Mouse (Mus musculus) spleen, adult 12 weeks (tissue): Measurements from ENCODE around the gene Smad6.

Experiments
- DNase-seq: peaks from one replicate; pipeline ENCODE4 v3.0.0; 2022; ENCODE audit warnings: low spot score

Smad6 gene

DNA sequence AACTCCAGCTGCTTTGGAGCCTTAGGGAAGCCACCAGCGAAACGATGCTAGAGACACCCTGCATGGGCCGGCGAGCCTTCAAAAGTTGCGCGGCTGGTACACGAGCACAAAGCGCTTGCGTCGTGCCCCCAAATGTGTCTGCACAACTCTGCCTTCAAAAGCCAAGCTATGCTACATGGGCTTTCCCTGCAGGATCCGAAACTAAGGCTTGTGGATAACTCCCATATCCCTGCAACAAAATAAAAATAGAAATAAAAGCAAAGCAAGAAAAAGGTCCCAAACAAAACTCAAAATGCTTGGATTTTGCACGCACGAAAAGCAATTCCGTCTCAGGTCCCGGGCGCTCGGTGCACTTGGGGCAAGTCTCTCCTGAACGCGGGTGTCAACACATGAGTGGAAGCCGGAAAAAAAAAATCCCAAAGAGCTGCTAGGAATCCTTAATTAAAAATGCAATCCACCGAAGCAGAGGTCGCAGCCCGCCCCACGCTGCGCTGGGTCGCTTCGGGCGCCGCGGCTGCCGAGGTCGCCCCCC is 474 bp downstream of the Smad6 start:
- no peak for DNase-seq

DNA sequence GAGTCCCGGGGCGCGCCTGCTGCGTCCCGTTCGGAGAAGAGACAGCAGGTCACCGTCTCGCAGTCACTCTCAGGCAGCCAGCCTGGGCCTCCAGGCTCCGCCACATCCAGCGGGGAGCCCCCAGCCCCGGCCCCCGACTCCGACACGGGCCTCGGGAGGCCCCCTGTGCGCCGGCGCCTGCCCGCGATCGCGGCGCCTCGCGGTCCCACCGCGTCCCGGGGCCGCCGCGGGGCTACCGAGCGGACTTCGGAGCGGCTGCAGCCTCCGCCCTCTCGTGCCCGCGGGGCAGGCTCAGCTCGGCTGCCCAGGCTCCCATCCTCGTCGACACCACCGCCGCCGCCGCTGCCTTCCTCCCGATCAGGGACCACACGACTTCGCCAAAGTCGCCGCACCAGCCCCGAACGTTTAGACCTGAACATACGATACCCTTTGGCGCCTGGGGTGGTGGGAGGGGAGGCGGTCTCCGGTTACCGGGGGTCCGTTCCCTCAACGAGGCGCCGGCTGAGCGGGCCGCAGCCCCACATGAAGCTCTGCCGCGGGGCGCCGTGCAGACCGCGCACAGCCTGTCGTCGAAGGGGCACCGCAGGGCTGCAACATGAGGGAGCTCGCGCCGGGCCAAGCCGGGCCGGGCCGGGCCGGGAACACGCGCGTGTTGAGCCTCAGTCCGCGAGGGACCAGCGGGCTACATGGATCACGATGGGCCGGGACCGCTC is 1.1 kb downstream of the Smad6 start:
- no peak for DNase-seq

- no peak for DNase-seq
These were observed 1.7 kb downstream of the Smad6 start for GRCm38 (mm10) chr9:64020171-64020605.

GRCm38 (mm10) chr9:64019036-64019886 is 2.6 kb downstream of the Smad6 start:
- DNase-seq, result no peak

- DNase-seq, result no peak
These were observed 3.7 kb downstream of the Smad6 start for GRCm38 (mm10) chr9:64017861-64018793.

GRCm38 (mm10) chr9:64016648-64017400 is 5.0 kb downstream of the Smad6 start:
- no peak for DNase-seq

DNA sequence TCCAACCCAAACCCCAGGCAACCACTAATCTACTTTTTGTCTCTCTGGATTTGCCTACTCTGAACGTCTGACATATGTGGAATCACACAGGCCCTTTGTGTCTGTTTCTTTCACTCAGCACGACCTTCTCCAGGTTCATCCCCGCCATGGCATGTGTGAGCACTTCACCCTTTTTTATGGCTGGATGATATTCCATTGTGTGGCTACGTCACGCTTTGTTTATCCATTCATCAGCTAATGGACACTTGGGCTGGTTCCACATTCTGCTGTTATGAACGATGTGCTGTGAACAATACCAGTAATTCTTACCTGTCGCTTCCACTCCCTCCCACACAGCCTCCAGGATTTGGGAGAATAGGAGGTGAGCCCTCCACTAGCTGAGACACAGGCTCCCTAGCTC is 5.8 kb downstream of the Smad6 start:
- no peak for DNase-seq

DNA sequence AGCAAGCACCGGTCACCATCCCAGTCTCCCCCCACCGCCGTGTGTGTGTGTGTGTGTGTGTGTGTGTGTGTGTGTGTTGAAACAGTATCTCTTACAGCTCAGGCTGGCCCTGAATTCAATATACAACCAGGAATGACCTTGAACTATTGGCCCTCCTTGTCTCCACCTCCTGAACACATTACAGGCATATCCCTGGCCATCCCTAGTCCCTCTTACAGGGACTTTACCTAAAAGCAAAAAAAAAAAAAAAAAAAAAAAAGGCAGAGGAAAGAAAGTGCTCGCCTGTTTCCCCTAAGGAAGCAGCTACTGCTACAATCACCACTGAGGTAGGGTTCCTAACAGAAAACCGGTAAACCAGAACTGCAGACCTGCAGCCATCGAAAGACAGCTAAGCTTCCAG is 7.1 kb downstream of the Smad6 start:
- DNase-seq, result no peak

DNA sequence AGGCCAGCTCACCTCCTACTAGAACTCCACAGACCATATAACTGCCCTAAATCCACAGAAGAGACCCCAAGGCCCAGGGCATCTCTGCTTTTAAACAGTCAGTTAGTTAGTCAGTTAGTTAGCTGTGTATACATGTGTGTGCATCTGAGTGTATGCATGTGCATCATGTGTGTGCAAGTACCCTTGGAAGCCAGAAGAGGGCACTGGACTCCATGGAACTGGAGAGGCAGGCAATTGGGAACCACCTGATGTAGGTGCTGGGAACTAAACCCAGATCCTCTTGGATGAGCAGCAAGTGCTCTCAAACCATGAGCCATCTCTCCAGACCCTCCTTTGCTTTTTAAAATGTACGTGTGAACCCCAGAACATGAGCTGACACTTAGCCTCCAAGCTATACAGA is 10.5 kb downstream of the Smad6 start:
- no peak for DNase-seq

GRCm38 (mm10) chr9:64002981-64003380 is 18.9 kb downstream of the Smad6 start:
- DNase-seq, result no peak

DNA sequence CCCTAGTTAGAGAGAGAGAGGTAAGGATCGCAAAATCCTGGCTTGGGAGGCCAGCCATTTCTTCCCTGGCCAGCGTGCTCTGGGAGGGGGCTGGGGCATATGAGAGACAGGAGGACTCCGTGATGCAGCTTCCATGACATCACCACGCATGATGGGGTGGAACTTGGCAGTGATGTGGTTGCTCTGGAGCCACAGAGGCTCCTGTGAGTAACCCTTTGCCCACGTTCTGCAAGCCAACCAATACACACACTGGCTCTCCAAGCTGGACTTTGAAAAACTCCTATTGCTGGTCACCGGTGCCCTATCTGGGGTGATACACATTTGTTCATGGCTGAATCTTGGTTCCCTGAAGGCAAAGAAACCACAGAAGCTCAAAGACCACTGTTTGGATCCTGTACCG is 20.8 kb downstream of the Smad6 start:
- DNase-seq, result no peak

DNA sequence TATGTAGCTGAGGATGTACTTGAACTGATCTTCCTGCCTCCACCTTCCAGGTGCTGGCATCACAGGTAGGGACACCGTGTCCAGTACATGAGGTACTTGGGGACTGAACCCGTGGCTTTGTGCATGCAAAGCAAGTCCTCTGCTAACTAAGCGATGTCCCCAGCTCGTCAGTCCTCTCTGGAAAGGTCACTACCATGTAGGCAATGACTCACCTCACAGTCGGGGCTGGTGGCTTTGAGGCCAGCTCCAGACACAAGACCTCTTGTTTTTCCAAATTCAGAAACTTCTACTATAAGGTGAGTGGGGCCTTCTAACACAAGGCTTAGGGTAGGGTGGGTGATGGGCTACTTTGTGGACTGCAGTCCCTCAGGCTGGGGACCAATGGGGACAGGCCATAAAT is 21.8 kb downstream of the Smad6 start:
- no peak for DNase-seq

- DNase-seq, result no peak
These were observed 22.7 kb downstream of the Smad6 start for GRCm38 (mm10) chr9:63999194-63999593.

DNA sequence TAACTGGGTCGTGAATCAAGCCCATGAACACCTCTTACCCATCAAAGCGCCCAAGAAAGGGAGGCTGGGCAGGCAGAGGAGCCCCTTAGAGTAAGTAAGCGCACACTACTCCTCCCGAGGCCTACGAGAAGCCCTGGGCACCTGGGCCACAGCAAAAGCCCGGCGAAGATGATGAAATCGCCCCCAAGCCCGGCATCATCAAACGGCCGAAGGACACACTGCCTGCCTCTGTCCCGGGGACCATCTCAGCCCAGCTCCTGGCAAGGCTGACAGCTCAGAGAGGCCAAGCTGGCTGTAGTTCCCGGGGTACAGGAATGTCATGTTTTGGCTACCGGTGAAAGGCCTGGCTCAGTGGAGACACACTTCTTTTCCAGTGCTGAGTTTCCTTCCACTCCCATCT is 23.8 kb downstream of the Smad6 start:
- DNase-seq, result no peak

DNA sequence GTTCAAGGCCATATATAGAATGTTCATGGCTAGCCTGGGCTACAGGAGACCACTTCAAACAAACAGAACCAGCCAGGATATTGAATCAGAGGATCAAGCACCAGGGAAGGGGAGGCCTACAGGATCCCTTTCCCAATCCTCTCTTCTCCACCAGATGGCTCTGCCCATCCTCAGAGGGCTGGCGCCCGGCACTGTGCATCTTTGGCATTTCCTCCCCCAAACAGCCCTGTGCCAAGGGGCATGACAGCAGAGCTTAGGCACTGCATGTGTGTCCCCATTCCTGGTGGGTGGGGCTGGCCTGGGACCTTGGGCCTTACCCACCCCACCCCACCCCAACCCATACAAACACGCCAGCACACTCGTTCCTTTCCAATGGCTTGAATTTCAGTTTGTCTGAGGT is 24.4 kb downstream of the Smad6 start:
- DNase-seq, result no peak

DNA sequence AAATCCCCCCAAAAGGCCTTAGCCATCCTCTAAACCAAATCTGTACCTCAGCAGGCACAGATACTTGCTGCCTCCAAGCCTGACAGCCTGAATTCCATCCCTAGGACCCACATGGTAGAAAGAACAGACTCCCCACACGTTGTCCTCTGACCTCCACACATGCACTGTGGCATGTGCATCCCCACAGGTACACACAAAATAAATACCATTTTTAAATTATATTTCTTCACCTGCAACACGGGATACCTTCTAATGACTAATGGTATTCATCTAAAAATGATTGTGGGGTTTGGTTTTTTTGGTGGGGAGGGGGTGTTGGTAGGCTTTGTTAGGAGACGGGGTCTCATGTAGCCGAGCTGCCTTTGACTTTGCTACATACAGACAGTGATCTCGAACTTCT is 28.6 kb downstream of the Smad6 start:
- no peak for DNase-seq

DNA sequence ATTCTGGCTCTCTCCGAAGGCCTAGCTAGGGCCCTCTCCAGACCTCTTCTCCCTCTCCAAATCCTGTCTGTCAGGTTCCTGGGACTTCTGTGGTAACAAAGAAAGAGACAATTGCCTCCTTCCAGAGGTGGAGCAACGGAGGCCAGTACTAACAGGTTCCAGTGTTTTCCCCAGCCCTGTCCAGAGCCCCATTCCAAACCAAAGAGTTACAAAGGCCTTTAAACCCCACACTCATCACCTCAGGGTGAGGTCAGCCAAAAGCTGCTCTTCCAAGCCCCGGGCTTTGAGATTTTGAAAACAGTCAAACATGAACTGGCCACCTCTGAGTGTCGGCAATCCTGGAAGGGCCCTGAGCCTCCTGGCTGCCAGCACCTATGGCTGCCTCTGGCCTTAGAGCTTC is 29.1 kb downstream of the Smad6 start:
- DNase-seq, result no peak

GRCm38 (mm10) chr9:63991193-63991592 is 30.7 kb downstream of the Smad6 start:
- no peak for DNase-seq

- no peak for DNase-seq
These were observed 32.2 kb downstream of the Smad6 start for GRCm38 (mm10) chr9:63989641-63990040.

GRCm38 (mm10) chr9:63989214-63989613 is 32.6 kb downstream of the Smad6 start:
- DNase-seq, result no peak

DNA sequence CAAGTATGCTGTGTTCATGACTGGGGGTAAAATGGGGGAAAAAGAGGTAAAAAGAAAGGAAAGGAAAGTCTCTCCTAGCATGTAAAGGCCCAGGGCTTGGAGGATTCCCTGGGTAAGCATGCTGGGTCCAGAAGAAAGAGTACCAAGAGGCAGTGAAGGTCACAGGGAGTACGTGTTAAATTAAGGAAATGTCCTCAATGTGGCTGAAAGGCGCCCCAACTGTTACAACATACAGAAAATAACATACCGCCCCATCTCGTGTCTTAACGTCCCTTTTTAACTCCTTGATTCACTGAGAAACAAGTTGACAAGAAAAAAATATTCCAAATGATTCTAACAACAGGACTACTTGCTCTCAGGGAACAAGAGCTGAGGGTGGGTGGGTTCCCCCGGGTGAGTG is 36.7 kb downstream of the Smad6 start:
- no peak for DNase-seq
